13 mouse cellular contexts compared by ENCODE assay signal in the genomic region with DNA sequence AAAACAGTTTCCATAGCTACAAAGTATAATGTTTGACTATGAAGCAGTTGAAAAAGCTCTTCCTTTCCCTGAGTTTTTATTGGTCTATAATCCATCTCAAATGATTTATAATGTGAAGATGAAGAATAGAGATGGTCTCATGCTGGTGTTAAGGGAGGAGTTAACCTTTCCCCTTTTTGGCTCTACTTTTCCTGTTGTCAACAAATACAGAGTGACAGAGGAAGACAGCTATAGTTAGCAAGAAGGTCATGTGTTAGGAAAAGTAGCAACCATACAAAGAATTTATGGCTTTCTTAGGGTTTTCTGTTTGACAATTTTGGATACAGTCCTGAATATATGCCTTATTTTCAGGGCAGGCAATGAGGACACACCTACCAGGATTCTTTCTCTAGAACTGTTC.
"Had no signal": no experiment of that assay in that cellular context is flagged by ENCODE, and none has a peak within 500 bp of the region (broad histone marks: within the 10 kb centered on the region; RNA-seq: fewer than 3 reads in every experiment).

No protein-coding gene starts in this region.

- DNase-seq: layer of hippocampus, adult 9-11 months; layer of hippocampus, postnatal 36 days; retina, postnatal 1 day; right cerebral cortex, postnatal 4 days; spleen, adult 18-20 months; thymus, adult 18-20 months; thymus, postnatal 14 days had no signal

- H3K4me3 ChIP-seq: limb, embryonic 15.5 days; liver, embryonic 15.5 days; midbrain, embryonic 12.5 days; neural tube, embryonic 13.5 days had no signal

- H3K27ac ChIP-seq: kidney, postnatal 0 days; limb, embryonic 15.5 days; liver, embryonic 15.5 days; midbrain, embryonic 12.5 days; neural tube, embryonic 13.5 days had no signal

- H3K27me3 ChIP-seq: limb, embryonic 15.5 days; liver, embryonic 15.5 days; midbrain, embryonic 12.5 days; neural tube, embryonic 13.5 days had no signal

- H3K9ac ChIP-seq: limb, embryonic 15.5 days; liver, embryonic 15.5 days; midbrain, embryonic 12.5 days; neural tube, embryonic 13.5 days had no signal

- H3K4me1 ChIP-seq: liver, embryonic 15.5 days had no signal

- H3K4me2 ChIP-seq: limb, embryonic 15.5 days; liver, embryonic 15.5 days; midbrain, embryonic 12.5 days; neural tube, embryonic 13.5 days had no signal

- H3K9me3 ChIP-seq: limb, embryonic 15.5 days; liver, embryonic 15.5 days; midbrain, embryonic 12.5 days; neural tube, embryonic 13.5 days had no signal

- H3K36me3 ChIP-seq: limb, embryonic 15.5 days; liver, embryonic 15.5 days; midbrain, embryonic 12.5 days; neural tube, embryonic 13.5 days had no signal

- ATAC-seq: midbrain, embryonic 16.5 days had no signal
